Mouse (Mus musculus): Measurements from ENCODE around the gene Uchl4.
"Not testable (repeated sequence)": the region's sequence is repeated elsewhere in the genome, so short reads cannot be mapped to it uniquely, and the experiment has no call there.

Uchl4 gene

DNA sequence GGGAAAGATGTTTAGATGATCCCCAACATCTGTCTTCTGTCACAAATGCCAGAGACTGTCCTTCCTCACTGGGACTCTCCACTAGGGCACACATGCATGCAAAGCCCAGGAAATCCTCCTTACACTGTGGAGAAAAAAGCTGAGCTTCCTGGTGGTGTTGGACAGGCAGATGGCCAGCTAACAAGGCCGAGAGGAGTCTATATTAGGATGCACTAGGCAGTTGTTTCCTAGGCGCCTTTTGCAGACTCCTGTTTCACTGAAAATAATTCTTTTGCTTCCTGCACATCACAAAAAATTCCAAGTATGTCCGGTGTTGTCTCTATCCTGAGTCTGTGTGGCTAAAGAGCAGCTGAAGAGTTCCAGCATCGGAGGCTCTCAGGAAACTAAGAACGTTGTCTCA, 3.8 kb upstream of the Uchl4 start:
- in situ Hi-C loops (cut with MboI, MseI): loop anchor here (5.0 kb wide), 1 partner anchor 39 kb away; no protein-coding TSS in a partner anchor

DNA sequence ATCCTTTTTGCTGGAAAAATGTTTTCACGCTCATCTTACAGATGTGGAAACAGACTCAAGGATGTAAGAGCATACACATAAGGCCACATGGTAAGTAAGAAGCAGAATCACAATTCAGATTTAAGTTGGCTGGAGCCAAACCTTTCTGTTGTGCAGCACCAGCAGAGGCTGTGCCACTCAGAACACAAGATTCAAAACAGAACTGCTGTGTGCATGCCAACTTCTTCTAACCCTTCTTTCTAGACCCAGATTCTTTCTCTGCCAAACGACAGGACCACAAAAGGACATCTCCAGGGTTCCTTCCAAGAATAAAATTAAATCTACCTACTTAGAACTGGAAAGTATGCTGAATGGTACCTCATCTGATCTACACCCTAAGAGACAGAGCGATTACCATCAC, 3.3 kb upstream of the Uchl4 start:
- in situ Hi-C loops (cut with MboI, MseI): loop anchor here (5.0 kb wide), 1 partner anchor 39 kb away; no protein-coding TSS in a partner anchor

DNA sequence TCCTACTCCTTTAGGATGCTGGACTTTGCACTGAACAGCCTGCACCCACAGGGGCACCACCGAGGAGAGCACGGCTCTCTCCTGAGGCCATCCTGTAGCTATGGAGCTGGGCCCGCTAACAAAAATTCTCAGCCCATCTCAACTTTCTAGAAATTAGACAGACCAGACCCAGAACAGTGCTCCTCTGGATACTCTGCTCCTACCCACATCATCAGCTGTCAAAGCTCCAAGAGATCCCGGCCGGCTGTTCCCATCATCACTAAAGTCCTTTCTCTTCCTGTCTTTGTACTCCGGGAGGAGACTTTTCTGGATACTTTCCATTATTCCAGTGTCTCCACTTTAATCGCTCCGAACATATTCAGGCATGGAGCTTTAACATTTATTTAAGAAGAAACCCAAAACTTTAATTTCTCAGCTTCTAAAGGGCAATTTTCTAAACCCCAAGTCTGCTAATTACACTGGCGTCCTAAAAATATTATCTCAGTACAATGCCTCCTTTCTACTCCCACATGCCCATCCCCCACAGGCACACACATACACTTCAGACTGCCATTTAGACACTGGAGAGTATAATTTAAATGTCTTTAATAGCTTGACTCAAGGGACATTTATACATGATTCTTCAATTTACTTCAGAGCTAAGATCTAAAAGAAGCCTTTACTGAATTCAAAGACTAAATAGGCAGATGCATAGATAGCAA, 2.6 kb upstream of the Uchl4 start:
- in situ Hi-C loops (cut with MboI, MseI): loop anchor here (5.0 kb wide), 1 partner anchor 40 kb away; no protein-coding TSS in a partner anchor

DNA sequence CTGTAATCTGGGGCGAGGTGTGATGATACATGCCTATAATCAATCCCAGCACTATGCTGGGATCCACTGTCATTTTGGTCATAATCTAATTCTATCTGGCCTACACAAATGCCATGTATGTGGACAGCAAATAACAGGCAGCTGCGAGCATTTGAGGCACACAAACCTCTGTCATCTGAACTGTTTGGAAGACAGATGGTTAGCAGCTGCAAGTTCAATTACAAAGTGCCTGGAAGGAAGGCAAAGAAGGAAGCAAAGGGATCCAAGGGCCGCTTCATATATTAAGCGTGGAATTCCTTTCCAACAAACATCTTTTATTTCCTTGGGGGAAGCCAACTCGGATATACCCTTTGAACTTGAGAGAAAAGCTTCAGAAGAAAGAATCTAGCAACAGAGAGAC, 1.3 kb upstream of the Uchl4 start:
- in situ Hi-C loops (cut with MboI, MseI): loop anchor here (5.0 kb wide), 1 partner anchor 41 kb away; no protein-coding TSS in a partner anchor

DNA sequence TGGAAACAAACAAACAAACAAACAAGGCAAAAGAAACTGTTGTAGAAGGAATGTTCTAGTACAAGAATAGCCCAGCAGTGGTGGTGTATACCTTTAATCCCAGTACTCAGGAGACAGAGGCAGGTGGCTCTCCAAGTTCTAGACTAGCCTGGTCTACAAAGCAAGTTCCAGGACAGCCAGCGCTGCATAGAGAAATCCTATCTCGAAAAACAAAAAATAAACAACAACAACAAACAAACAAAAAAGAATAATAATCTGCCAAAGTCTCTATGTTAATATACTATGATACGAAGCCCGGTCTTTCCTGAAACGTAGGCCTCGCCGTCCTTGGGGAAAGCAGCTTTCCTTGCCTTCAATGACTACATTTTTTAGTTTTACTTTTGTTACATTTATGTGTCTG, 1.1 kb downstream of the Uchl4 start:
- in situ Hi-C loops (cut with MboI, MseI): no loop called here

DNA sequence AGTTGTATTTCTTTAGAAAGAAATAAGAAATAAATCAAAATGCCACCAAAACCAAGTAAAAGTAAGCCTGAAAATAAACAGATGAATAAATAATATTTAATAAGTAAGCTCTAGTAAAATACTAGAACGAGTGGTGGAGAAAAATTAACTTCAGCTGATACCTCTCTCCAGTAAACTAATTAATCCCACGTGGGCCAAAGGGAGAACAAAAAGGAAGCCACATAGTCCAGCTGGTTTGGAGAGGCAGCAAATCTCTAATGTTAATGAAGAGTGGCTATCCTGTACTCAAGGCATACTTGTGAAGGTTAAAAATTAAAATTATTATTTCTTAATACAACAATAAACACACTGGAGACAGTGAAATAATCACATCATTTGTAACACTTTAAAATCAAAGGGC, 5.1 kb downstream of the Uchl4 start:
- in situ Hi-C loops (cut with MboI, MseI): no loop called here

DNA sequence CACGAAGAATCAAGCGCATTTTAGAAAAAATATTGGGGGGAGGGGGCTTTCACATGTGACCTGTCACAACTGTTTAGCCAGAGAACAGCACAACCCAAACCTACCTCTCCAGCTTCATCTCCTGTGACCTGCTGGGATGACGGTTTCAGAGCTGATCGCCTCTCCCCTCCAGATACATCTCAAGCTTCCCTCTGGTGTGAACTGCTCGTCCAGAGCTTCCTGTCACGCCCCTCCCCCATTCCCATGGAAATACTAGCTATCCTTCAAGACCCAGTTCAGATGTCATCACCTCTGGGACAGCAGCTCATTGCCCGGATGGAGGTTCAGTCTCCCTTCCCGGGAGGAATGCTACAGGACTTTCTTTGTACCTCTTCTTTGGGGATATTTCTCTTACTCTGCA, 5.7 kb downstream of the Uchl4 start:
- in situ Hi-C loops (cut with MboI, MseI): no loop called here

DNA sequence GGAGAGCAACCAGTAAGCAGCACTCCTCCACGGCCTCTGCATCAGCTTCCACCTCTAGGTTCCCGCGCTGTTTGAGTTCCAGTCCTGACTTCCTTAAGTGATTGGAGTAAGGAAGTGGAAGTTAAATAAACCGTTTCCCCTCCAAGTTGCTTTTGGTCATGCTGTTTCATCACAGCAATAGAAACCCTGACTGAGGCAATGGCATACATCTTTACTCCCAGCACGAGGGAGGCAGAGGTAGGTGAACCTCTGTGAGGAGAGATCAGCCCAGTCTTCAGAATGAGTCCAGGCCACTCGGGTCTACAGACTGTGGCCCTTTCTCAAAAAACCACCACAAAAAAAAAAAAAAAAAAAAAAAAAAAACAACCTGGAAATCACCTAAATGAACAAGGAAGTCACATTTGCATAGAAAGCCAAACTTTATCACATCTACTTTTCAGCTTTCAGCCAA, 7.4 kb downstream of the Uchl4 start:
- in situ Hi-C loops (cut with MboI, MseI): no loop called here

DNA sequence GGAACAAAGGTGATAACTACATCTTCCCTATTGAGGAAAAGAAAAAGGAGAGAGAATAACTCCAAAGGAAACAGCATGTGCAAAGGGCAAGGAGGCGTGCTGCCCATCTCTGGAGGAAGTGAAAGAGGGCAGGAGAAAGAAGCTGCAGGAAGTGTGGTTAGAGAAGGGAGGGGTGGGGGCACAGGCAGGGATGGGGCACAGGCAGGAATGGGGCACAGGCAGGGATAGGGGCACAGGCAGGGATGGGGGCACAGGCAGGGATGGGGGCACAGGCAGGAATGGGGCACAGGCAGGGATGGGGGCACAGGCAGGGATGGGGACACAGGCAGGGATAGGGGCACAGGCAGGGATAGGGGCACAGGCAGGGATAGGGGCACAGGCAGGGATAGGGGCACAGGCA, 14.4 kb downstream of the Uchl4 start:
- in situ Hi-C loops (cut with MboI, MseI): no loop called here

DNA sequence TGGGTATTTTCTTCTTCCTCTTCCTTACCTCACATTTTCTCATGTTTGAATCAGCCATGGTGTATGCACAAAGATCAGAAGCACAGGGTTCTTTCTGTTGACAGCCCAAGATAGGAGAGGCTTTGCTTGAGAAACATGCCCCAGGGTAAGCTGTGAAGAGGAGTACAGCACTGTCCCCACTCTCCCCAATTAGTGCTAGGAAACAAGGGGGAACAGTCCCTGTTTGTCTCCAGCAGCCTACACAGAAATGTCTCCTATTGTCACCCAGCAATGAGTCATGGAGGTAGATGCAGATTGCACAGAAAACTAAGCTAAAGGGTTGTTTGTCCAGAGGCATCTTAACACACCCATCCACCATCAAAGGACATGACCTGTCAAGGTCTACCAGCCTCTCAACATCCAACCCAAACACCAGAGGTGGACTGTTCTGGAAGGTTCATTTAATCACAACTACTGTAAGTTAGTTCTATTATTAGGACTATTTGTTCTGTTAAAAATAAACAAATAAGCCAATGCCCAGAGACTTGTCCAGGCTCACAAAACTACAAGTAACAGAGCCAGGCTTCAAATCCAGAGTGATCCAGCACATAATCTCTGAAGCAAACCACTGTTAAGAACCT, 15.2 kb downstream of the Uchl4 start:
- in situ Hi-C loops (cut with MboI, MseI): loop anchor here (5.0 kb wide), 1 partner anchor 73 kb away; the partner anchor contains the start of gene Snapc5

DNA sequence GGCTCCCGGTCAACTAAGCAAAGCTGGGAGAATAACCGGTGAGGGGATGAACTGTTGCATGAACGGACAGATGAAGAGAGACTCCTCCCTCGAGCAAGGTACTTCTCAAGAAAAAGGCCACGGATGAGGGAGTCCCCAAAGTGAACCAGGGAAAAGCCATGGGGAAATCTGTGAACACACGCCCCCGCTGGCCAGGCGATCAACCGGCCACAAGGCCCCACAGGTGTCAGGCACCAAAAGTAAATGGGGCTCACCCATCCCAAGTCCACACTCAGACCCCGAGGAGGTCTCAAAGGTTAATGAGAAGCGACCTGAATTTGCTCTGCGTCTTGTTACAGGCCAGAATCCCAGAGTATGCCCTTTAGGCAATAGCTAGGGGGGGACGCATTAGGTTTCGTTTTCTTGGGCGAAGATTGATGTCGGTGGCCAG, 17.6 kb downstream of the Uchl4 start:
- in situ Hi-C loops (cut with MboI, MseI): loop anchor here (5.0 kb wide), 1 partner anchor 75 kb away; the partner anchor contains the start of gene Snapc5

DNA sequence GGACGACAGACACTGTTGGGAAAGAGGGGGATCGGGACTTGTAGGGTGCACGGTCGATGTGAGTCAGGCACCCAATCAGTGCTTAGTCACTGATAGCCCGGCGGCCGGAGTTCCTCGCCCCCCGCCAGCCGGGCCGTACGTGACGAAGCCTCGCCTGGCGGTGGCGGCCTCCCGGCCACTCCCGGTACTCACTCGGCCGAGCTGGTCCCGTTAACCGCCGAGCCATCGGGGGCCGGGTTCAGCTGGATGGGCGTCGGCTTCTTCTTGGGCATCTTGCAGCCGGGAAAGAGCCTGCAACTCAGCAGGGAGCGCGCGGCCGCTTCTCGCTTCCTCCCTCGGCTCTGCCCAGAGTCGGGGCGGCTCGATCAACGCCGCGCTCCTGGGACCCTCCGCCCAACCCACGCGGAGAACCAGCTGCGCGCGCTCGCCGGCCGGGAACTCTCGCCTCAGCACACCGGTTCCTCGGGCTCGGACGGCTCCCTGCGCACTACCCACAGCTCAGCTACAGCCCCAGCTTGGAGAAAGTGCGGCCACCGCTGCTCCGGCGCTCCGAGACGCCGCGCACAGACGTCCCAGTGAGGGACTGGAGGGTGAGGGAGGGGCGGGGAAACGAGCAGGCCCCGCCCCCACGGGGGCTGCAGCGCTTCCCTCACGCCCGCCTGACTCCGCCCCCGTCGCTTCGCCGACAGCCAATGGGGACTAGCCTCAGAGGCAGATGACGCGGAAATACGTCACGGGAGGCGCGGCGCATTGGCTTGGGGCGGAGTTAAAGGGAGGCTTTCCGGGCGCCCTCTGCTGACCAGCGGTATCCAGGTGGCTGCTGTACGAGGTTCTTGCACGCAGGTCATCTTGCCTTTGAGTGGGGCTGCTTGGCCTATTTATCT, 18.3 kb downstream of the Uchl4 start, which contains the start of gene Map2k1:
Gene Map2k1, minus strand, starts transcription at position 611 of the 884 bp plus-strand sequence.
- in situ Hi-C loops (cut with MboI, MseI): loop anchor here (5.0 kb wide), 1 partner anchor 76 kb away; the partner anchor contains the start of gene Snapc5

DNA sequence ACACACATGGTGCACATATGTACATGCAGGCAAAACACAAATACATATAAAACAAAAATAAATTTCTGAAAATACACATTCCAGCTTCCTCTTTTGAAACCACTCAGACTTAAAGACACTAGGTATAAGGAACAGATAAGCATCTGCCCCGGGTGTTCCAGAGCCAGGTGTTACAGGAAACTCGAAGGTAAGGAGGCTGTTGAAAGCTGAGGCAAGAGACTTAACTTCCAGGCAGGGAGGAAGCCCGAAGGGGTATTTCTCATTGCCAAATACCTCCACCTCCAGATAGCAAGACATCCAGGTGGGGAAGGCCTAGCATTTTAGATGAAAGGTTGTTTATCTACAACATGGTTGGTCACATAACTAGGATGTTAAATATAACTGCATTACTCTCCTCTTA, 20.4 kb downstream of the Uchl4 start:
- in situ Hi-C loops (cut with MboI, MseI): no loop called here

DNA sequence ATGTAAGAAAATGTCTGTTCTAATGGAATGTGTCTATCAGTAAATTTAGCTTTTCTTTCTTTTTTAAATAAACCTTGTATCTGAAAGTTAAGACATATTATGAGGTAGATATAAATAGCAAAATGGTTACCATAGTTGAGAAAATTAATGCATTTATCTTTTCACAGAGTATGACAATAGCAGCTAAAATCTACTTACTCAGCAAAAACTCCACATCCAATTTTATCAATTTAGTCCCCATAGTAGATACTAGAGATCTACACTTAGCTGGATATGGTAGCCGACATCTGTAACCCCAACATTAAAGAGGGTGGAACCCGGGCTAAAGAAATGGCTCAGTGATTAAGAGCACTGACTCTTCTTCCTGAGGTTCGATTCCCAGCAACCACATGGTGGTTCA, 21.2 kb downstream of the Uchl4 start:
- in situ Hi-C loops (cut with MboI, MseI): no loop called here

DNA sequence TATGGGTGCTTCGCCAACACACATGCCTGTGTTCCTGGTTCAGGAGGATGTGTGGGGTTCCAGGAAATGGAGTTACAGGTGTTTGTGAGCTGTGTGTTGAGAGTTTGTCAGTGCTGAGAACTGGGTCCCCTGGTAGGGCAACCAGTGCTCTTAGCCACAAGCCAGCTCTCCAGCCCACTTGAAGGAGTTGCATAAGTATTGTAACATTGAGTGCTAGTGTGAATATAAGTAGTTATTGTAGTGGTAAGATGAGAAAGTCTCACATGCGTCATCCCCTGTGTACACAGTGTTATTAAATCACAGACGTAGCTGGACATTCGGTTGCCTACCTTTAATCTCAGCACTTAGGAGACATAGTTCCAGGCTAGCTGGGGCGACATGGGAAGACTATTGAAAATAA, 24.9 kb downstream of the Uchl4 start:
- in situ Hi-C loops (cut with MboI, MseI): no loop called here

DNA sequence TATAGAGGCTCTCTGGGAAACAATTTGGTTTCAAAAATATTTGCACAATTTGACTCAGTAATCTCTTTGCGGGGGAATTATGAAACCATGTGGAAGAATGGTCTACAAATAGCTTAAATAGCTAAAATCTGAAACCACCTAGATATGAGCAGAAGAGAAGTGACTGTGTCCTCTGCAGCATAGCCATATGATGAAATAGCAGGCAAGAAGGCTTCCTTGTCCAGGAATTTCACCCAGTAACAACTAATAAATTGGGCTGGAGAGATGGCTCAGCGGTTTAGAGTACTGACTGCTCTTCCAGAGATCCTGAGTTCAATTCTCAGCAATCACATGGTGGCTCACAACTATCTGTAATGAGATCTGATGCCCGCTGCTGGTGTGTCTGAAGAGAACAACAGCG, 26.0 kb downstream of the Uchl4 start:
- in situ Hi-C loops (cut with MboI, MseI): no loop called here

DNA sequence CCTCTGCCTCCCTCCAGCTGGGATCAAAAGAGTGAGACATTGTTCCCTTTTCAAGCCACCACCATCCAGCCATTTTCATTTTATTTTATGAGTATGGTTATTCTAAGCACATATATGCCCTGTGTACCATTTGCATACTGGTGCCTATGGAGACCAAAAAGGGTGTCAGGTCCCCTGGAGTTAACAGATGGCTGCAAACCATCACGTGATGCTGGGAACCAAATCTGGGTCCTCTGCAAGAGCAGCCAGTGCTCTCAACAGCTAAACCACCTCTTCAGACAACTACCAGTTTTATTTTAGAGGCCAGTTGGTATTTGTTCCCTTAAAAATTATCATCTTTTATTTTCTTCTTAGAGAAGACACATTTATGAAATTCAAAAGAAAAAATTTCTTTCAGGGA, 29.8 kb downstream of the Uchl4 start:
- in situ Hi-C loops (cut with MboI, MseI): no loop called here

DNA sequence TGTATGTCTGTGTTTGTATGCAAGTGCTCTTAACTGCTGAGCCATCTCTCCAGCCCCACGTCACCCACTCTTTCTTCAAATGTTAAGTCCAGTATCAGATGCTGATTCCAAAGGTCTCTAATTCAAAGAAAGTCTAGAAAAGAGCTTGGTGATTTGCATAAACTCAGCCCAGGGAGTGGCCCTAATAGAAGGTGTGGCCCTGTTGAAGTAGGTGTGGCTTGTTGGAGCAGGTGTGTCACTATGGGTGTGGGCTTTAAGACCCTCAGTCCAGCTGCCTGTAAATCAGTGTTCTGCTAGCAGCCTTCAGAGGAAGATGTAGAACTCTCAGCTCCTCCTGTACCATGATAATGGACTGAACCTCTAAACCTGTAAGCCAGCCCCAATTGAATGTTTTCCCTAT, 32.2 kb downstream of the Uchl4 start:
- in situ Hi-C loops (cut with MboI, MseI): no loop called here

DNA sequence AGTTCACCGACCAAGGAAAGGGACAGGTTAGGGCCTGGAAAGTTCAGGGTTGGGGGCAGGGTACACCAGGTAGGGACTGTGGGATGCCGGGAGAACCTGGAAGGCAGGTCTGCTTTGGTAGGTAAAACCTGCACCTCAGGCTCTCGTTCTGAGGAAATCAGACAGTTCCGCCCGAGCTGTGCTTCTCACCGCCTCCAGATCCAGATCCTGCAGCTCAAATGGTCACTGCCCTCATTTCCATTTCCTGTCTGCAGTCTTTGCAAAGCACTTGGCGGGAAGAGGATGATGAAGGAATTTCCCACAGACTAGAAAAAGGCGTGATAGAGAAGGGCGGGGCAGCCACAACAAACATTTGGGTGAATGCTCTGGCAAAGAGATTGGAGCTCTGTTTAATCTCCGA, 33.2 kb downstream of the Uchl4 start:
- in situ Hi-C loops (cut with MboI, MseI): no loop called here

DNA sequence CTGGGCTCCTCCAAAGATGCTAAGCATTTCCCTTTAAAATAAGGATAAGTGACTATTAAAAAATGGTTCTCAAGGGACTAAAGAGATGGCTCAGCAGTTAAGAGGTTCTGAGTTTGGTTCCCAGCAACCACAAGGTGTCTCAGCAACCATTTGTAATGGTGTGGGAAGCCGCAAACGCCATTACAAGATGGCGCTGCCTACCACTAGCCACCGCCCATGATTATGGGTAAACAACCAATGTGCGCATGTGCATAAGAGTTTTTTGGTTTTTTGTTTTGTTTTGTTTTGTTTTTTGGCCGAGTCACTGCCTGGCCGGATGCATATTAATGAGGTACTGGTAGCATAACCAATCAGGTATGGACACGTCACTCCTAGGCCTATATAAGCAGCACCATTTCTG, 33.8 kb downstream of the Uchl4 start:
- in situ Hi-C loops (cut with MboI, MseI): not testable (repeated sequence)

DNA sequence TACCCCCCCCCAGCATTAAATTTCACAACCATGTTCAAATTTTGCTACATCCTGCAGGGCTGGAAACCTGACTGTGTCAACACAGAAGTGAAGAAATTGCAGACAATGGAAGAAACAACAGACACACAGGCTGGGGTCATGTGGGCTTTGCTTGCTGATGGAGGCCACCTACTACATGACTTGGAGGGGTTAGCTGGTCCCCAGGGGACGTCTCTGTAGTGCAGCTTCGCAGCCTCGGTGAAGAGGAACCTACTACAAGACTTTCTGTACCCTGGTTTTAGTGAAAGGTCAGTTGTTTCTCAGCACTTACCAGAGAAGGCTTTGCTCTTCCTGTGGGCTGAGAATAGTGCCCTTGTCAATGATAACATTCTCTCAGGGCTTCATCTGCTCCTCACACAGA, 36.2 kb downstream of the Uchl4 start:
- in situ Hi-C loops (cut with MboI, MseI): no loop called here

DNA sequence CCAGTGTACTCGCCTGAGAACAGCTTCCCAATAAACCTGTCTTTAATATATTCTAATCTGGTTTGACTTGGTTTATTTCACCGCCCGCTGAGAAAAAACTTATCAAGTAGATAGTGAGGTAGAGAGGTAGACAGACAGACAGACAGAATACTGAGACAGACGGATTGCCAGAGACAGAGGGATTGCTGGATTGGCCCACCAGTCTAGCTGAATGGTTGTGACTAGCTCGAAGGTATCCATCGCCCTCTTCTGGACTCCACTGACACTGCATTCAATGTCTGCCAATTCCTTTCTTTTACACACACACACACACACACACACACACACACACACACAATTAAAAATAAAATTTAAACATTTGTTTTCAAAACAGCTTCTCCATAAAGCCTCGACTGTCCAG, 37.6 kb downstream of the Uchl4 start:
- in situ Hi-C loops (cut with MboI, MseI): no loop called here
